Mouse (Mus musculus) MEL (cell line): ENCODE measurements around the gene Traf3ip2.

Experiments
- CTCF ChIP-seq, 3 experiments: IDR thresholded peaks in 2 of 3; conservative IDR thresholded peaks in 1 of 3; 2 replicates each; pipeline ENCODE4 v1.5.1; 2011 to 2012; ENCODE audit warnings: low read length in 3 of 3, low read depth in 2 of 3, mild to moderate bottlenecking in 2 of 3, improper control_type of control experiment in 1 of 3, inconsistent platforms in 1 of 3, mixed read lengths in 1 of 3, moderate library complexity in 1 of 3; ENCODE audit not compliant: control insufficient read depth in 1 of 3, insufficient read depth in 1 of 3, poor library complexity in 1 of 3, severe bottlenecking in 1 of 3
- EP300 ChIP-seq, 2 experiments: IDR thresholded peaks; 2 replicates each; pipeline ENCODE4 v1.6.1; 2011; ENCODE audit warnings: improper control_type of control experiment in 2 of 2, low read length in 2 of 2, low read depth in 1 of 2, mild to moderate bottlenecking in 1 of 2
- ETS1 ChIP-seq: IDR thresholded peaks from 2 replicates; pipeline ENCODE4 v1.6.1; 2012; ENCODE audit warnings: low read depth, mild to moderate bottlenecking, inconsistent platforms, low read length, improper control_type of control experiment, moderate library complexity
- GATA1 ChIP-seq: IDR thresholded peaks from 2 replicates; pipeline ENCODE4 v1.6.1; 2011; ENCODE audit warnings: low read depth, low read length, improper control_type of control experiment
- MYC ChIP-seq: IDR thresholded peaks from 2 replicates; pipeline ENCODE4 v1.6.1; 2011; ENCODE audit warnings: low read depth, mild to moderate bottlenecking, low read length, improper control_type of control experiment, moderate library complexity
- NRF1 ChIP-seq: IDR thresholded peaks from 2 replicates; pipeline ENCODE4 v1.6.1; 2014; ENCODE audit warnings: low read depth, mild to moderate bottlenecking, inconsistent platforms, low read length, improper control_type of control experiment, moderate library complexity; ENCODE audit not compliant: poor library complexity, insufficient read depth, severe bottlenecking
- POLR2A ChIP-seq, 2 experiments: IDR thresholded peaks; 2 replicates each; pipeline ENCODE4 v1.6.1; 2011 to 2012; ENCODE audit warnings: low read length in 2 of 2, mild to moderate bottlenecking in 2 of 2, control low read depth in 1 of 2, improper control_type of control experiment in 1 of 2, low read depth in 1 of 2, moderate library complexity in 1 of 2; ENCODE audit not compliant: control insufficient read depth in 1 of 2, insufficient read depth in 1 of 2, poor library complexity in 1 of 2
- ZNF384 ChIP-seq: IDR thresholded peaks from 2 replicates; pipeline ENCODE4 v1.6.1; 2012; ENCODE audit warnings: low read depth, mild to moderate bottlenecking, inconsistent platforms, low read length, improper control_type of control experiment

- TF ChIP-seq CTCF (IDR thresholded peaks at IDR 0.05 in 2 of 3, conservative IDR thresholded peaks at IDR 0.05 in 1 of 3; ENCODE audit: control insufficient read depth in 1 of 3, insufficient read depth in 1 of 3, low read depth in 2 of 3, low read length in 3 of 3, poor library complexity in 1 of 3, severe bottlenecking in 1 of 3) (no peak), POLR2A (IDR thresholded peaks at IDR 0.05; ENCODE audit: control insufficient read depth in 1 of 2, insufficient read depth in 1 of 2, low read depth in 1 of 2, low read length in 2 of 2, poor library complexity in 1 of 2) (no peak), ETS1 (no peak), EP300 (IDR thresholded peaks at IDR 0.05; ENCODE audit: low read depth in 1 of 2, low read length in 2 of 2) (no peak), MYC (no peak), NRF1 (no peak), GATA1 (no peak), ZNF384 (no peak)
Observed at GRCm38 (mm10) chr10:39654001-39654416, 41.3 kb downstream of the Traf3ip2 start.
